Mouse (Mus musculus): ENCODE measurements around the gene Mterf1a.

The Mterf1a gene

DNA sequence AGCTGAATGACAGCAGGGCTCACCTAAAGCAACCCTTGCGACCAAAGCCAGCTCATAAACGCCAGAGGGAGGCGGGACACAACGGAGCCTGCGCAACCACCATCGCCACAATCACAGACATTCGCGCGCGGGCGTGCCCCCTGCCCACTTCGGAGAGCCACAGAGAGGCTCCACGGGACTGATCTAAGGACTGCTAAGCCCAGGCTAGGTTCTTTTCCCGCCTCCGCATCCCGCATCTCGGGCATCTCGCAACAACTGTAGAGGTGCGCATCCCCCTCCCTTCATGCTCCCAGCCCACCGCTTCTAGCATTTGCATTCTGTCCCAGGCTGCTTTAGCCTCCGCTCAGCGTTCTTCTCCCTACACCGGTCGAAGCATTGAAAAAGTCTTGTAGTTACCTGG, 48.7 kb downstream of the Mterf1a start, which contains the start of gene Lrrd1:
TSS of gene Lrrd1 (plus strand) at position 148 of the 400 bp plus-strand sequence.
- intact Hi-C loops (cut with DNase I), result no loop called here

All from adrenal gland (tissue).